Comparison of ENCODE assay signal across 25 mouse cellular contexts in the genomic region with DNA sequence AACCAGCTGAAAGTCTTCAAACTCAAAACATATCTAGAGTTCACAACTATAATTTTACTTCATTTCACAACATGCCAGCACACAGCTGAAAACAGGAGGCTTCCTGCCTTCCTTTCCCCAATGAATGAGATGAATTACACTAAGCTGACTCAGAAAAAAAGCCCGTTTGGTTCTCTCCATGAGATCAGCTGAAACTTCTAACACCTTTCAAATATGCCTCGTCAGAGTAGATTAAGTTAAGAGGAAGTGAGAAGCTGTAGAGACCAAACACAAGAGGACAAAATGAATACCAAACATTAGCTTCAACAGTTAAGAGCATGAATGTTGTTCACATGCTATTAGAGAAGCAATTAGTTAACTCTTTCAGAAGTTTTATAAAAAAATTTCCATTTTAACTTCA. TPM values are rescaled to one million over a fixed set of nuclear protein-coding genes. Genes with fewer than 3 reads are reported as not detected.
DNase-seq lines count a peak whose midpoint lies in the region; ATAC-seq and TF ChIP-seq lines count a peak whose summit lies in the region.
"Had no signal": no experiment of that assay in that cellular context is flagged by ENCODE, and none has a peak within 500 bp of the region (broad histone marks: within the 10 kb centered on the region; RNA-seq: fewer than 3 reads in every experiment).

No protein-coding gene starts in this region.

- peaks cover 61% of the 10 kb centered on the region for H3K36me3 ChIP-seq in G1E (replicated peaks)
- peaks cover 53% of the 10 kb centered on the region for H3K36me3 ChIP-seq in heart, embryonic 10.5 days
- H3K36me3 ChIP-seq: intestine, embryonic 15.5 days had no signal

- peaks cover 2% of the 10 kb centered on the region; the same call in 1 of the 2 replicates for H3K4me1 ChIP-seq in G1E (ENCODE audit: insufficient read depth, low read depth, low read length)
- no peaks in the 10 kb centered on the region for H3K4me1 ChIP-seq in heart, embryonic 10.5 days
- H3K4me1 ChIP-seq: embryonic facial prominence, embryonic 10.5 days; forebrain, embryonic 13.5 days; heart, embryonic 15.5 days; hindbrain, embryonic 10.5 days; intestine, embryonic 15.5 days had no signal

- peak; percentile 41 for DNase-seq in A20 (ENCODE audit: low read depth, low spot score)
- no peak for DNase-seq in G1E (ENCODE audit: low spot score)
- DNase-seq in kidney, postnatal 10 days = no peak
- no peak for DNase-seq in heart, embryonic 10.5 days (ENCODE audit: low spot score)
- DNase-seq: adrenal gland, adult 2 months; adrenal gland, postnatal 25 days; cerebellum, adult 18-20 months; cerebellum, adult 9-11 months; cerebellum, postnatal 36 days; forebrain, postnatal 0 days; gastrocnemius, adult 2 months; gastrocnemius, postnatal 25 days; heart, adult 11 months; heart, postnatal 14 days had no signal

- 53% methylated on average over 2 of the region's 2 CpGs for WGBS in heart, embryonic 10.5 days

- H3K4me3 ChIP-seq in G1E (ENCODE audit: low read depth, low read length) = no peak overlapping the region
- no peak overlapping the region for H3K4me3 ChIP-seq in heart, embryonic 10.5 days
- H3K4me3 ChIP-seq: embryonic facial prominence, embryonic 10.5 days; forebrain, embryonic 13.5 days; gastrocnemius, adult 2 months; heart, embryonic 15.5 days; hindbrain, embryonic 10.5 days; intestine, embryonic 15.5 days had no signal

- H3K27ac ChIP-seq in heart, embryonic 10.5 days = no peak overlapping the region
- H3K27ac ChIP-seq: embryonic facial prominence, embryonic 10.5 days; forebrain, embryonic 13.5 days; gastrocnemius, adult 2 months; heart, embryonic 15.5 days; hindbrain, embryonic 10.5 days; hindbrain, embryonic 14.5 days; intestine, embryonic 15.5 days had no signal

- peak; percentile 78 for ATAC-seq in G1E (ENCODE audit: extremely low read depth, insufficient number of reproducible peaks, low FRiP score, poor library complexity, severe bottlenecking)
- peak; percentile 63 for ATAC-seq in common myeloid progenitor, adult 5-6 weeks (replicated peaks; ENCODE audit: low read depth, poor library complexity, severe bottlenecking)
- peak; percentile 64 for ATAC-seq in megakaryocyte progenitor cell, adult 5-6 weeks (replicated peaks; ENCODE audit: poor library complexity)
- no peak for ATAC-seq in megakaryocyte-erythroid progenitor cell, adult 5-6 weeks (replicated peaks; ENCODE audit: low FRiP score, low TSS enrichment, poor library complexity, severe bottlenecking)
- ATAC-seq: activated CD4-positive, CD25-positive, alpha-beta regulatory T cell, adult 4 months; forebrain, embryonic 13.5 days; forebrain, postnatal 0 days; intestine, embryonic 15.5 days; Patski had no signal

- H3K9me3 ChIP-seq in G1E (replicated peaks) = no peaks in the 10 kb centered on the region
- no peaks in the 10 kb centered on the region for H3K9me3 ChIP-seq in heart, embryonic 10.5 days
- H3K9me3 ChIP-seq: embryonic facial prominence, embryonic 10.5 days; forebrain, embryonic 13.5 days; heart, embryonic 15.5 days; hindbrain, embryonic 10.5 days; intestine, embryonic 15.5 days had no signal

- no peaks in the 10 kb centered on the region for H3K27me3 ChIP-seq in G1E (ENCODE audit: insufficient read depth, low read length)
- H3K27me3 ChIP-seq in heart, embryonic 10.5 days (ENCODE audit: insufficient read depth, poor library complexity, severe bottlenecking) = no peaks in the 10 kb centered on the region
- H3K27me3 ChIP-seq: forebrain, embryonic 13.5 days; heart, embryonic 15.5 days; intestine, embryonic 15.5 days; Patski had no signal

- no peak for TF ChIP-seq CTCF in G1E (IDR thresholded peaks at IDR 0.05; ENCODE audit: low read depth, low read length)

RNA-seq across cellular contexts. Expression of gene Dhx15, which starts 21.8 kb away (rescaled TPM):
- total RNA-seq in G1E (2014; fragmentation: Nextera tagmentation) (231 and 237 TPM in 2 replicates), G1E (2017) (262 and 303 TPM in 2 replicates)
- polyA plus RNA-seq in G1E (2012) = 96.8 and 101 TPM in 2 replicates
- 369 and 381 TPM in 2 replicates for total RNA-seq in common myeloid progenitor, adult 5-6 weeks (2017)
- 305 and 320 TPM in 2 replicates for total RNA-seq in megakaryocyte progenitor cell, adult 5-6 weeks (2015)
- total RNA-seq in megakaryocyte progenitor cell, adult 5-6 weeks (2017) = 315 and 364 TPM in 2 replicates
- polyA plus RNA-seq in heart, embryonic 10.5 days (2016; fragmentation: Nextera tagmentation; extraction: Ambion mirVana) = 114 and 139 TPM in 2 replicates
- 258 and 281 TPM in 2 replicates for total RNA-seq in megakaryocyte-erythroid progenitor cell, adult 5-6 weeks (2014; fragmentation: Nextera tagmentation)
- 371 and 387 TPM in 2 replicates for total RNA-seq in megakaryocyte-erythroid progenitor cell, adult 5-6 weeks (2017)
